Mouse (Mus musculus): ENCODE measurements around the gene Bbof1.

Gene Bbof1

DNA sequence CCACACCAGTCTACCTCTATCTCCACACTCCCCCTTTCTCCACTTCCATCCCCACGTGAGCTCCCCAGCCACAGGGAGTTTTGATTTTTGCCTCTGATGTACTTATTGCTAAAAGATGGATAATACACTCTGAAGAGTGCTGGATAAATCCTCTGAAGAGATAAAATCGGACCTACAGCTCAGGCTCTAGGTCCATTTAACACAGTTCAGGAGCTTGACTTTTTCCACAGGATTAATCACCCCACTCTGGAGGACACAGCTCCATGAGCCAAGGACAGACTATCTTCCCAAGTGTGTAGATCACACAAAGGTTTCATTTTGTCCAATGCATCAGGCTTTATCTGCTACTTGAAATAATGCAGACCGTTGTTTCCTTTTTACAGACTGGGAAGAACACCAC, 8.8 kb upstream of the Bbof1 start:
- DNase-seq (ENCODE audit: low spot score): no peak

DNA sequence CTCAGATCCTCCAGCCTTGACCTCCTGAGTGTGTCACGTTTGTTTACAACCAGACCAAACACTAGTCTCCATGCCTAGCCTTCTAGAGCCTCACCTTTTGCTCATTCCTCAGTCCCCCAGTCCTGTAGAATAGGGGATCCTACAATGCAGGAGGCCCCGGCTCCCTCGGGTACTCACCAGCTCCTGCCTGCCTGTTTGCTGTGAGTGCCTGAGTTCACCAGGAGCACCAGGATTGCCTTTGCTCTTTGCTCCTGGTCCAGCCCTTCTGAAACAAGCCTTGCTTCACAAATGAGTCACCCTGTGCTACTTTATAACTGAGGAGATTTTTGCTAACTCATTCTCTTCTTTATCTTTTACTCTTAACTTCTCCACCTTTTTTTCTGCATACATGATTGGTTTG, 8.2 kb upstream of the Bbof1 start:
- DNase-seq (ENCODE audit: low spot score): no peak

DNA sequence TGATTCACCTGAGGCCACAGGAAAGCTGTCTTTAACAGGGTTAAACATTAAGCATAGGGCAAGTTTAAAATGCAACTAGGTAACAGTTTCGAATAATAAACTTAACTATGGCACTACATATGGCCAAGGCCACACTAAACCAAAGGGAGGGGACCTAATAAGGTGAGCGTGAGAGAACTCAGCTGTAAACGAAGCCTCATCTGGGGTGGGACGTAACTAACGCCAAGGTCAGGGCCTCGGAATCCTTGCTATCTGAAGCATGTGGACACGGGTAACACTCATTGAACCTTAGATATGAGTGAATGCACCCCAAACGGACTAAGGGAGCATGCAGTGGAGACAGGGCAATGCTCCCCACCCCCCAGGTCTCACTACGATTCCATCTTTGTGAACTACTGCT, 5.9 kb upstream of the Bbof1 start:
- no peak for DNase-seq (ENCODE audit: low spot score)

DNA sequence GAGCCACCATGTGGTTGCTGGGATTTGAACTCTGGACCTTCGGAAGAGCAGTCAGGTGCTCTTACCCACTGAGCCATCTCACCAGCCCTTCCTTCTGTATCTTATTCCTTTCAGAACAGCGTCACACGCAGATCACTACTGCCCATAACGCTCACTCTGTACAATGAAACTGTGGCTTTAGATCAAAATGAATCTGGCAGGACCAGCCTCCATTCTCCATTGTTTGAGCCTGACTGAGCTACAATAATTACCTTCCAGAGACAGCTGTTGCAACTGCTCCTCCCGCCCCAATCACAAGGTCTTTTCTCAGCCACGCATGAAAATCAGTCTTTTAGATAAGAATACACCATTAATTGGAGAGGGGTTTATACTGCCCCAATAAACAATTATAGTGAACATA, 4.3 kb upstream of the Bbof1 start:
- DNase-seq (ENCODE audit: low spot score): peak; percentile 9

DNA sequence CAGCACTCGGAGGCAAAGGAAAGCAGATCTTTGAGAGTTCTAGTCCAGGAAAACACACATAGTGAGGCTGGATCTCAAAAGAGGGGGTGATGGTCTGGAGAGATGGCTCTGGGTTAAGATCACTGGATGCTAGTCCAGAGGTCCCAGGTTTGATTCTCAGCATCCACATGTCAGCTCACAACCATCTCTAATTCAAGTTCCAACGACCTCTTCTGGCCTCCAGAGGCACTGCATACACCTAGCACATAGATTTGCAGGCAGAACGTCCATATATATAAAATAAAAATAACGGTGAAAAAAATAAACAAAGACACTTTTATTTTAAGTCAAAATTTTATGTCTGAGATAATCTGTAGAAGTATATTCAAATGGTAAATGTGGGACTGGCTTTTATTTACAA, 1.6 kb upstream of the Bbof1 start:
- no peak for DNase-seq (ENCODE audit: low spot score)

DNA sequence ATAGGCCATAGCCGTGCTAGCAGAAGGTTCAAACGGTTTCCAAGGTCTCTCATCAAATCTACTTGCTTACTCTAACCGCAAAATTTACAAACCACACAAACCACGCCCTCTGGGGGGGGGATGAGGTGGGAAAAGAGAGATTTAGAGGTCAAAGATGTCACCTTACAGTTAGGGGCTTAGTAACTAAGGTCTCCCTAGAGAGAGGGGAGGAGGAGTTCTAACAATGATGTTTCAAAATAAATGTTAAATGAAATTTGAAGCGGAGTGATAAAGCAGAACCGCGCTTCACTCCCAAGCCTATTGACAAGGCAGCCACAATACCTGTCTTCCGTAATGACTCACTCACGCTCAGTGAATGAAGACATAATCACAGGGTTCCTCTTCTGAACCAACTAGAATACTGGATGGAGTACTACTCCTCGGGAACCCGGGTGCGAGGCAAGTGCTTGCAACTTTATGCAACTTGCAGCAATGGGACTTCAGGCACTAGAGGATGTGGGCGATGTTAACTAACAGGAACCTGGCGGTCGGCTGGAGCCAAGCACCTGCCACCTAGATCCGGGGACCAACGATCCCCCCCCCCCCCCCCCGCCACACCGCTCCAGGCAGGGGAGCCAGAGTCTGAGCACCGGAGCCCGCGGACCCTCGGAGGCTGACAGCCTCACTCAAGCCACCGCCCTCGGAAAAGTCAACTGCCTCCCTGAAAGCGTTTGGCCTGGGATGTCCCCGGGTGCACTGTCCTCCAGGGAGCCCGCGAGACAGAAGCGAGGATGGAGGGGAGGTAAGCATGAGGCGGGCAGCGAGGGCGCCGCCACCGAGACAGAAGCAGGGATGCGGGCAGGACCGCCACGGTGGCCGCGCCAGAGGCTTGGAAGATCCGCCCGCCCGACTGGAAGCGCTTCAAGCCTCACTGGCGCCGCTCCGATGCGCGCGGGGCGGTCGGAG, 725 bp upstream of the Bbof1 start:
- DNase-seq (ENCODE audit: low spot score): peak; percentile 17

DNA sequence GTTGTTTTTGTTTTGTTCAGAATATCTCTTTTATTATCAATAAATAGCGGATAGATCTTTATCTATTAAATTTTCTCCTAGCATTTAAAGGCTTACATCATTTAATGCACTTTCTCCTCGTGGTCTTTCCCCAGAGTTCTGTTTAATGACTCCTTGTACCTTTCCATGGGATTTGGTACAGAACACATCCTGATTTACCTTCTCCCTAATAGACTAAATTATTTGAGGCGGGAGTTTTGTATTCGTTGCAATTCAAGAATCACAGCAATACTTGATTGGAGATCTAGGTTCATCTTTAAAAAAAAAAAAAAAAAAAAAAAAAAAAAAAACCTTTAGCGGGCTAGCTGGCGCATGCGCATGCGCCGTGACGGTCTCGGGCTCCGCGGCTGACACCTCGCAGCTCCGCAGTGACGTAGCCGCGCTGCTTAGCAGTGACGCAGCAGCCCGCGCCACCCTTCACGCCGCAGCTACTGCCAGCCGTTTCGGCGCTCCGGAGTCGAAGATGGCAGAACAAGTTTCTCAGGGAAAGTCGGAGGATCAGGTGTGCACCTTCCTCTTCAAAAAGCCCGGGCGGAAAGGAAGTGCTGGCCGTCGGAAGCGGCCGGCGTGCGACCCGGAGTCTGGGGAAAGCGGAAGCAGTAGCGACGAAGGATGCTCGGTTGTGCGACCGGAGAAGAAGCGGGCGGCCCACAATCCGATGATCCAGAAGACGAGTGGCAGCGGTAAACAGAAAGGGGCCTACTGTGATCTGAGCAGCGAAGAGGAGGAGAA, 8.1 kb downstream of the Bbof1 start, which contains the start of gene Rnf113a2:
Gene Rnf113a2, plus strand, starts transcription at position 363 of the 771 bp plus-strand sequence.
- peak; percentile 89 for DNase-seq (ENCODE audit: low spot score)

DNA sequence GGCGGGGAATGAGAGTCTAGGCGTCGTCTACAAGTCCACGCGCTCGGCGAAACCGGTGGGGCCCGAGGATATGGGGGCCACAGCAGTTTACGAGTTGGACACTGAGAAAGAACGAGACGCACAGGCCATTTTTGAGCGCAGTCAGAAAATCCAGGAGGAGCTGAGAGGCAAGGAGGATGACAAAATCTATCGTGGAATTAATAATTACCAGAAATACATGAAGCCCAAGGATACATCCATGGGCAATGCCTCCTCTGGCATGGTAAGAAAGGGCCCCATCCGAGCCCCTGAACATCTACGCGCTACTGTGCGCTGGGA, 8.7 kb downstream of the Bbof1 start:
- no peak for DNase-seq (ENCODE audit: low spot score)

DNA sequence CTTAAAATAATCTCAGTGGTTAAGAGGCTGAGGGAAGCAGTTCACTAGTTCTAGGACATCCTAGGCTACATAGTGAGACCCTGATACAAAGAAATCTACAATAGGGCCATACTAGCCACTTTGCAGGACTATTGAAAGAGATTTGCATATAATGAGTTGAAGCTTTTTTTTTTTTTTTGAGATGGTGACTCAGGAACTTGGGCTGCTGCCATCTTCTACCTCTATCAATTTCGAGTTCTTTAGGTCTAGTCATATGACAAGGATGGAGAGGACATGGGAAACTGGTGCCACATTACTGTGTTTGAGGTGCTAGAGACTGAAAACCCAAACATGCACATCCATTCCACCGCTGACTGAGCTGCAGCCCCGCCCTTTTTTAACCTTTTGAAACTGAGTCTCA, 15.1 kb downstream of the Bbof1 start:
- DNase-seq (ENCODE audit: low spot score): no peak

DNA sequence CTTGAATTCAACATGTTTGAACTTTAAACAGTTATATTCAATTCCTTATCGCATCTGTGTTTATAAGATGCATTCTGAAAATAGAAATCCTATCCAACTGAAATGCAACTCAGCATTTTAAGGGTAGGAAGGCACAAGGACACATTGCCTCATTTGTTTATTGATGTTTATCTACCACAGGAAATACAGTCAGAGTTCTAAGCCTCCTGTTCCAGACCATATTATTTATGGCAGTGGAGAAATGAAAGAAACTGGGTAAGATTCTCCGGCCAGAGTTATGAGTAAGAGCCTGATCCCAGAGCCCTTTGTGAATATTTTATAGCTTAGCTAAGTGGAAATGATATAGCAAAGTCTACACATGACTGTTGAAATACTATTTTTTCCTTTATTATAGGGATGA, 21.0 kb downstream of the Bbof1 start:
- no peak for DNase-seq (ENCODE audit: low spot score)

DNA sequence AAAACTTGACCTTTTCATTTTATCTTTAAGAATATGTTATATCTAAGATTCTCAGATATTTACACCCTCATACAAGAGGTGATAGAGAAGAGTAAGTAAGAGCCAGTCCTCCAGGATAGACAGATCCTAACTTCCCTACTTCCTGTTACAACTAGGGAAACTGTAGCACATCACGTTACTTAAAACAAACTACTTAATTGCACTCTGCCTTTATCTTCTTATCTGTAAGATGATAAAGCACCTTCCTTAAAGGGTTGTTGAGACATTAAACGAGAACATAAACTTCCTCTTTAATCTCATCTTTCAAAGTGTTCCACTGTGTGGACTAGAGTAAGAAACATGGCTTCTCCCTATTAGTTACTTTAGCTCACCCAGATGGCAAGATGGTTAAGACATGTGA, 29.8 kb downstream of the Bbof1 start:
- no peak for DNase-seq (ENCODE audit: low spot score)

DNA sequence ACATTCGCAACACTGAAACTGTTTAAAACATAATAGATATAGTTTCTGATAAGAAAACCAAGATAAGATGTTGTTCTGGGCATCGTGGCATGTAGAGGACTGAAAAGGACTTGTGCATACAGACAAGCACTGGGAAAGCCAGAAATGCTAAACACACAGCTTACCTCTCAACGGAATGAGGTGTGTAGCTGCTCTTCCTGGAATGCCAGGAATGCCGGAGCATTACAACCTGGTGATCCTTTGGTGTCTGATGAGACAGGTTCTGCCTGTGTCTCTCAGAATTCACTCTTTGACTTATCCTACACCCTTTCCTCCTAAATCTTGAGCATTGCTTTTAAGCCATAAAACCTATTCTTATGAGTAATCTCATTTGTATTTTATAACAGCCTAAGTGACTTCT, 33.7 kb downstream of the Bbof1 start:
- no peak for DNase-seq (ENCODE audit: low spot score)

DNA sequence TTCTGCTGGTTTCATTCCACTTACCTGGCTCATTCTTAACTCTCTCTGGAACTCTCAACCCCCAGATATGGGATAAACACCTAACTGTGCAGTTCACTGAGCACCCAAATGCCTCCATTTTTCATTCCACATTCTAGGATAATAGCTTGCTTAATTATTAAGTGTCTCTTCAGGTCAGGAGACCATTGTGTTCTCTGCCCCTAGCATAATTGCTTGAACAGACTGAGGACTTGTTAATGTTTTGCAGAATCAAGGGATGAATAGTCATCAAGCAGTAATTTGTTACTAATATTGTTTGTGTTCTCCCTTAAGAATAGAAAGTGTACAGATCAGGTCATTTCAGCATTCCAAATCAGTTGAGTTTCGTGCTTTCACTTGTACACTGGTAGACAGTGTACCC, 38.5 kb downstream of the Bbof1 start:
- no peak for DNase-seq (ENCODE audit: low spot score)

DNA sequence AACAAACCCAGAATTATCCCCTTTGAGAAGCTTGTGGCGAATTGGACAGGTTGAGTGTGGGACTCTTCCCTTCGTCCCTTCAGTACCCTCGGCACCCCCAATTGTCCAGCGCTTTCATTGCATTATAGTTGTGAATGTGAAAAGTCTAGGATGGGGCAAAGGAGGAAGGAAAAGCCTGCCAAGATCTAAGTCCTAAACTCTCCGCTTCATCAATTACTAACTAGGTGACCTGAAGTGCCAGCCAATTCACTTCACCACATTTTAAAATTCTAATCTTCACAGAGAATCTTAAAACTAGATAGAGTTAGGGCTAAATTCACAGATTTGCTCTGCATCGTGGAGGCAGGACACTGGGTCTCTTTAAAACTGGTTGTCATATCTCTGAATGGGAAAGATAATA, 39.3 kb downstream of the Bbof1 start:
- DNase-seq (ENCODE audit: low spot score): no peak

DNA sequence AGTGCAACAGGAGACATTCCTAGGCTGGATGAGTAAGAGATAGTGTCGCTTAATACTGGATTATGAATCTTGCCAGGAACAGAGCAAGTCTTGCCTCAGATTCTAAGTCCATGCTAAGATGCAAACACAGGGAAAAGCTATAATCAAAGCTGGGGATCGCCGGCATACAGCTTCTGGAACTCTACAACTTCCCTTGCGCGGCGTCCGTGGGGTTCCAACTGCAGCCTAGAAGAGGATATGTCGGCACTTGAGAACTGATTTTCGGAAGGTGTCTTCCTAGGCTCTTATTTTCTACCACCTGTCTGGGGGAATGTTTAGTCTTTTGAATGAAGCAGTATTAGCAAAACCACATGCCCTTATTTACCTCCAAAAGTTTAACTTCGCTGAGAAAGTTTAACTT, 41.0 kb downstream of the Bbof1 start:
- no peak for DNase-seq (ENCODE audit: low spot score)

DNA sequence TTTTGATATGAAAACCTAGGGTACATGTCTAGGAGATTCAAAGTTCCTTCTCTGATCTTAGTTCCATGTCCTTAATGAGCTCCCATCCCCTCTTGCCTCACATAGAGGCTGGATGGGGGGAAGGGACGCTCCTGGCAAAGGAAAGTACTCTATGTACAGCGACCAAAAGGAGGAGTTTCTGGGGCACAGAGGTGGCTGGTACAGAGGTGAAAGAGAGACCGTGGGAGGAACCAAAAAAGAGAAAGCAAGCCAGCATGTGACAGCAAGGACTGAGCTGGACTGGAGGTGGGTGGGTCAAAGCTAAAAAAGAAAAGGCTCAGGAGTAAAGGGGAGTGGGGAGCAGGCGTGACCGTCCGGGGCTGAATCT, 41.5 kb downstream of the Bbof1 start:
- no peak for DNase-seq (ENCODE audit: low spot score)

DNA sequence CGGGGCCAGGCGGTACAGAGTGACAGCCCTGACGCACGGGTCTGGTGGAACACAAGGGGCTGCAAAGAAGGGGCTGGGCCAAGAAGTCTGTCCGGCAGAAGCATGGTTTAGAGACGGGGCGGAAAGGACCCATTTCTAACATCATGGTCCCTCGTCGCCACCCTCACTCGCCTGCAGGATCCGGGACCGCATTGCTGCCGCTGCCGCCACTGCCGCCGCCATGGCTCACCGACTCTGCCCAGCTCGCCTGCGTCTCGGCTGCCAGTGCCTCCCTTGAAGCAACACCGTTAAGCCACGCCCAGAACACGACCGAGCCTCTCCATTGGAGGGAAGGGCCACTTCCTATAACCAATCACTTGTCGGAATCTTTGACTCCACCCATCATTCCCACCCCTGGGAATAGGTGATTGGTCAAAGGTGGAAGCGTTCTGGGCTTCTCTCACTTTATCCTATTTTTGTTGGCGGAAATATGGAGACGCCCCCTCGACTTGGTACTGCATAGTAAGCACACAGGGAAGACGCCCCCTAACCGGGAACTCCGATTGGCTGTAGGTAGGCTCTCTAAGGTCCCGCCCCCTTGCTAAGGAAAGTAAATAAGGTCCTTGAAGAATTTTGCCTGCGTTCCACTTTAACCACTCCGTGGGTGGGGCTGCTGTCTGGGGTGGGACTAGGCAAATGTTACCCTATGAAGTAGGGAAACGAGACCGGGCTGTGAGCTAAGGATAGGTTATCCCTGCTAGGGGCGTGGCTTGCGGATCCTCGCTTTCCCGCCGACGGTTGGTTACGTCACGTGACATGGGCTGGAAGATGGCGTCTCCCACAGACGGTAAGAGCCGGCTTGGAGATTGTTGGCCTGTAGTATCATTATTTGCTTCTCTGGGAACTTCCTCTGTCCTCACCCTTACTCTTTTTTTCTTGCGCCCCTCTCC, 42.1 kb downstream of the Bbof1 start, which contains the start of the genes Aldh6a1 and Lin52:
Gene Aldh6a1, minus strand, starts transcription at position 287 of the 929 bp plus-strand sequence.
Gene Lin52, plus strand, starts transcription at position 705 of the 929 bp plus-strand sequence.
- peak; percentile 100 for DNase-seq (ENCODE audit: low spot score)

DNA sequence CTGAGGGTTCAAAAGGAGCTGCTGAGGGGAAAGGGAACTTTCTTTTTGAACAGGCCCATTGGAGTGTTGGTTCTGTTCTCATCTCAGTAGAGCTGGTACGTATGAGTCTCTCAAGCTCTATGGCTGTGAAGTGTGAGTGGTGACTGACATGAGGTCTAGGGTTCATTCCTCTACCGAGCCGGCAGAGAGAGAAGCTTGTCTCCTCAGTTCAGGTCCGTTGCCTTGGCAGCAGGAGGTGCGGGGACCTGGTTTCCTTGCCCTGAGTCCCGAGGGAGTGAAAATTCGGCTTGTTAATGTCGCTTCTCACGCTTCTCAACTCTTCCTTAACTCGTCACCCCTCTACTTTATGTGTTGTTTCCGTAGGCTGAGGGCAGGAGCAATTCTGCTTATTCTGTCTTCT, 42.9 kb downstream of the Bbof1 start:
- no peak for DNase-seq (ENCODE audit: low spot score)

DNA sequence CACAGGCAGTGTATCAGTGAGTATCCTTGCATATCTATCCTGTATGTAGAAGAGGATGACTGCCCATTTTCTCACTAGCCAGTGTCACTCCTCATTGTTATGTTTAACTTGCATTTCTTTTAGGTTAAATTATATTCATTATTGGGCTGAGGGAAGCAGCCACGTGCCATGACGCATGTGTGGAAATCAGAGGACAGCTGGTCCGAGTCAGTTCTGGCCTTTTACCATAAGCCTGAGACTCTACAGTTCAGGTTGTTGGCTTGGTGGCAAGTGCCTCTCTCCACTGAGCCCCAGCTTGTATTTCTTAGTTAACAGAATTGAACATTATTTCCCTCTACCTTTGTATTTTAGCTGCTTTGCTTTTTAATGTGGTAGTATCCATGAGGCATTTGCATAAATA, 48.0 kb downstream of the Bbof1 start:
- DNase-seq (ENCODE audit: low spot score): no peak

DNA sequence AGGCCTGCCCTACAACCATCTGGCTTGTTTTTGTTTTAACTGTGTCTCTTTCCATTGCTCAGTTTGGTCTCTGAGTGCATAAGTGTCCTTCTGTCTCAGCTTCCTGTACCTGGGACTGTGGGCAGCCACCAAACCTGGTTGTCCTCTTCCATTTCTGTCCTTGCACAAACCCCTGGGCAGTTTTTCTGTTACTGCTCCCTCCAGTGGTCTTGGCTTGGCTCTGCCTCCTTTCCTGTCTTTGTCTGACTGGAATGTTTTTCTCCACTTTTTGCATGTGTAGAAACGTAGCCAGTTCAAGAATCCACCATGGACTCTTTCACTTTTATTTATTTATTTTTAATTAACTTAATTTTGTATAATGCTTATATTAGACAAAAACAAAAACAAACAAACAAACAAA, 51.0 kb downstream of the Bbof1 start:
- no peak for DNase-seq (ENCODE audit: low spot score)

DNA sequence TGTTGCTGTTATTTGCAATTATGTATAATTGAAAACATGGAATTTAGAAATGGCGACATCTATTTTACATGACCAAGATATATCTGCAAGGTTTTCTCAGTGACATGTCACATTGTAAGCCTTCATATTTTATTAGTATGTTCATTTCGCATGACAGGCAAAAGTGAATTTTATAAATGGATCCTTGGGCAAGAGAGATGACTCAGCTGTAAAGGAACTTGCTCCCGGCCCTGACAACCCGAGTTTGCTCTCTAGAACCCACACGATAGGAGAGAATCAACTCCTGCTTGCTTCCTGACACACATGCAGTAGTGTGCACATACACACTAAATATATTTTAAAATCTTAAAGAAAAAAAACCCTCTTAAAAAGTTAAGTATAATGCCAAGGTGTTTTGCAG, 52.5 kb downstream of the Bbof1 start:
- DNase-seq (ENCODE audit: low spot score): no peak

DNA sequence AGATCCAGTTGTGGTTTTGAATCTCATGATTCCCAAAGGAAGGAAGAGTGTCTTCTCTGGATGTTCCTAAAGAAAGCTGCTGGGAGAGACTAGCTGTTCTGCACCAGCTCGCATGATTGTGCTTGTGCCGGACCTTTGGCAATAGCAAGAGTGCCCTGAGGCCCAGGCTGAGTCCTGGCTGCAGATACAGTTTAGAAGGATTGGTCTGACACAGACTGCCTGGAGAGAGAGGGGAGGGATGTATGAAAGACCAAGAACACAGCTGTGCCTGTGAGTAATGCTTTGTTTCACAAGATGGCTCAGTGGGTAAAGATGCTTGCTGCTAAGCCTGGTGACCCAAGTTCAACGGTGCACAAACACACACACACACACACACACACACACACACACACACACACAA, 54.0 kb downstream of the Bbof1 start:
- no peak for DNase-seq (ENCODE audit: low spot score)

Data from embryo, embryonic 10.5 days (tissue).